Mouse (Mus musculus) kidney, adult 2 months (tissue): Measurements from ENCODE around the gene Smim27.

Experiments used
- CTCF ChIP-seq: fragments of 200-500 bp; conservative IDR thresholded peaks from 2 replicates; pipeline ENCODE4 v1.5.1; 2011; ENCODE audit warnings: low read depth, mild to moderate bottlenecking, control low read depth, low read length, moderate library complexity, mixed read lengths; ENCODE audit not compliant: insufficient read depth, insufficient read length
- POLR2A ChIP-seq: fragments of 200-500 bp; IDR thresholded peaks from one replicate; pipeline ENCODE4 v1.6.1; 2011; ENCODE audit warnings: low read depth, low read length, control low read depth

- TF ChIP-seq POLR2A, result no peak
- TF ChIP-seq CTCF, result no peak
Observed at GRCm38 (mm10) chr4:40241928-40242327, 27.5 kb upstream of the Smim27 start.
